Mouse (Mus musculus) embryonic facial prominence, embryonic 14.5 days (tissue): ENCODE data around the gene Lingo3. TPM values are rescaled to one million over a fixed set of nuclear protein-coding genes. Genes with fewer than 3 reads are reported as not detected.

ENCODE experiments used
- ATAC-seq: fragments of 200-750 bp; cut with Nextera tagmentation; 2 replicates; pipeline ENCODE4 v1.8.0; 2017; ENCODE audit warnings: low read depth, moderate number of reproducible peaks, moderate TSS enrichment
- DNase-seq: peaks from one replicate; pipeline ENCODE4 v3.0.0-alpha.2; 2015; ENCODE audit warnings: low spot score
- H3K27ac ChIP-seq: fragments of 300-500 bp; sonication (generic); replicated peaks from 2 replicates; pipeline ENCODE4 v1.5.1; 2014; ENCODE audit warnings: low read depth, mild to moderate bottlenecking, low read length, moderate library complexity
- H3K27me3 ChIP-seq: fragments of 300-500 bp; sonication (generic); replicated peaks from 2 replicates; pipeline ENCODE4 v1.6.1; 2014; ENCODE audit warnings: low read length; ENCODE audit not compliant: control insufficient read depth, insufficient read depth
- H3K36me3 ChIP-seq: fragments of 300-500 bp; sonication (generic); 2 replicates; pipeline ENCODE4 v1.6.1; 2014; ENCODE audit warnings: low read length, mixed read lengths; ENCODE audit not compliant: control insufficient read depth, insufficient read depth
- H3K4me1 ChIP-seq: fragments of 300-500 bp; sonication (generic); 2 replicates; pipeline ENCODE4 v1.6.1; 2014; ENCODE audit warnings: antibody characterized with exemption, low read length; ENCODE audit not compliant: control insufficient read depth, insufficient read depth
- H3K4me2 ChIP-seq: fragments of 300-500 bp; sonication (generic); 2 replicates; pipeline ENCODE4 v1.6.1; 2014; ENCODE audit warnings: low read depth, mild to moderate bottlenecking, low read length, moderate library complexity, mixed read lengths
- H3K4me3 ChIP-seq: fragments of 300-500 bp; sonication (generic); 2 replicates; pipeline ENCODE4 v1.5.1; 2014; ENCODE audit warnings: low read depth, mild to moderate bottlenecking, low read length
- H3K9ac ChIP-seq: fragments of 300-500 bp; sonication (generic); 2 replicates; pipeline ENCODE4 v1.6.1; 2014; ENCODE audit warnings: low read depth, mild to moderate bottlenecking, low read length, moderate library complexity, mixed read lengths
- H3K9me3 ChIP-seq: fragments of 300-500 bp; sonication (generic); 2 replicates; pipeline ENCODE4 v1.6.1; 2016; ENCODE audit warnings: low read length; ENCODE audit not compliant: control insufficient read depth
- WGBS: fragments of 180-500 bp; shearing (Covaris S2); extraction: QIAGEN DNeasy Blood & Tissue Kit; methylation state at CpG from one replicate; pipeline ENCODE4 v1.1.7; 2014; 5-methylcytosine and 5-hydroxymethylcytosine counted together
- microRNA counts: library from miRNA; unstranded; fragments of <30 nt; microRNA quantifications from one replicate; lab custom pipeline; 2017
- microRNA-seq: library from miRNA; unstranded; fragments of <30 nt; microRNA quantifications from one replicate; pipeline ENCODE4, GENCODE M21; 2016; ENCODE audit warnings: borderline number of aligned reads
- polyA plus RNA-seq: library from polyadenylated mRNA; unstranded; fragments of >200 nt; fragmentation: Nextera tagmentation; extraction: Ambion mirVana; gene quantifications from 2 replicates; pipeline ENCODE4 v1.2.1, GENCODE M21; 2014

Lingo3 gene
- polyA plus RNA-seq, 1 experiment from 2014 or later, result 1.2 TPM

DNA sequence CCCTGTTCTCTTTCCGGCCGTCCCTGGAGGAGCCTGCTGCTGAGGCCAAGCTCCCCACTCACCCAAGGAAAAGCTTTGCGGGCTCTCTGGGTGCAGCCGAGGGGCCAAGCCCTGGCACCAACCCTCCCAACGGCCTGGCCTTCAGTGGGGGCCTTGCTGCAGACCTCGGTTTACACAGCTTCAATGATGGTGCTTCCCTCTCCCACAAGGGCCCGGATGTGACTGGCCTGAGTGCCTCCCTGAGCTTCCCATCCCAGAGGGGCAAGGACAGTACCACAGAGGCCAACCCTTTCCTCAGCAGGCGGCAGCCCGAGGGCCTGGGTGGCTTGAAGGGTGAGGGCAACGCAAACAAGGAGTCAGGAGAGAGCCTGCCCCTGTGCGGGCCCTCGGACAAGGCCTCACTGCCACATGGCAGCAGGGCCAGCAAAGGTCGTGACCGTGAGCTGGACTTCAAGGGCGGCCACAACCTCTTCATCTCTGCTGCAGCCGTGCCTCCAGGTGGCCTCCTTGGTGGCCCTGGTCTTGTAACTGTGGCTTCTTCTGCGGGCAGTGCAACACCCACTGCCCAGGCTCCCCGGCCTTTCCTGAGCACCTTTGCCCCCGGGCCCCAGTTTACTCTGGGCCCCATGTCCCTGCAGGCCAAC is 53.0 kb downstream of the Lingo3 start:
- Histone ChIP-seq H3K4me1 (no peaks in the 10 kb centered on the region), H3K27ac (no peak overlapping the region), H3K27me3 (no peaks in the 10 kb centered on the region), H3K4me2 (no peak overlapping the region), H3K9me3 (no peaks in the 10 kb centered on the region), H3K36me3 (peaks cover 99% of the 10 kb centered on the region), H3K4me3 (no peak overlapping the region), H3K9ac (no peak overlapping the region)
- ATAC-seq (no peak), DNase-seq (no peak)
- WGBS, result 87% methylated on average over 12 of the region's 19 CpGs

DNA sequence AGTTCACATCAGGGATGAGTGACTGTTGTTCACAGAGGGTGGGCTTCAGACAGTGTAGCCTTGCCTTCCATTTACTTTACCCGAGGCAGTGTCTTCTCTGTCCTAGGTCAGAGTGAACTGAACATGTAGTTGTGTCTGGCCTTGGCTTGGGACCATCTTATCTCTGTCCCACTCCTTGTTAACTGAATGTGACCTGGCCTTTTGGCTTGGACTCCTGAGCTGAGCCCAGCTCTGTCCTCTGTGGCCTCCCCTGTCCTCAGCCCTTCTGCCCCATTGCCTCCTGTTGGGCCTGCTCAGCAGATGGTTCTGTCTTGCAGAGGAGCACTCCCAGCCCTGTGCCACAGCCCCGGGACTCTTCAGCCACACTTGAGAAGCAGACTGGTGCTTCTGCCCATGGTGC is 56.3 kb downstream of the Lingo3 start:
- DNase-seq (no peak), ATAC-seq (no peak)
- WGBS, result 85% methylated on average over 2 of the region's 2 CpGs

DNA sequence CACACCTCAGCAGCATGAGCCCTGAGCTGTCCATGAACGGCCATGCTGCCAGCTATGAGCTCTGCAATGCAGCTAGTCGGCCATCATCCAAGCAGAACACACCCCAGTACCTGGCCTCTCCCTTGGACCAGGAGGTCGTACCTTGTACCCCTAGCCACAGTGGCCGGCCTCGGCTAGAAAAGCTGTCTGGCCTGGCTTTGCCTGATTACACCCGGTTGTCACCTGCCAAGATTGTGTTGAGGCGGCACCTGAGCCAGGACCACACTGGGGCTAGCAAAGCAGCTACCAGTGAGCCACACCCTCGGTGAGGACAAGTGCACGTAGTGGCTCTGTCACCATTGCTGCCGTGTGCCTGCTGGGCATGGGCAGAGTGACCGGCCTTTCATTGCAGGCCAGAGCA is 57.9 kb downstream of the Lingo3 start:
- WGBS, result 95% methylated on average over 11 of the region's 11 CpGs
- no peaks in the 10 kb centered on the region for H3K4me1 ChIP-seq

More for the DNA sequence above, 56.3 kb downstream of the Lingo3 start:
- H3K4me2 ChIP-seq, result no peak overlapping the region
- H3K36me3 ChIP-seq, result peaks cover 99% of the 10 kb centered on the region
- H3K27me3 ChIP-seq, result no peaks in the 10 kb centered on the region
- no peaks in the 10 kb centered on the region for H3K9me3 ChIP-seq
- no peak overlapping the region for H3K4me3 ChIP-seq
- H3K4me1 ChIP-seq, result no peaks in the 10 kb centered on the region
- H3K9ac ChIP-seq, result no peak overlapping the region
- no peak overlapping the region for H3K27ac ChIP-seq

DNA sequence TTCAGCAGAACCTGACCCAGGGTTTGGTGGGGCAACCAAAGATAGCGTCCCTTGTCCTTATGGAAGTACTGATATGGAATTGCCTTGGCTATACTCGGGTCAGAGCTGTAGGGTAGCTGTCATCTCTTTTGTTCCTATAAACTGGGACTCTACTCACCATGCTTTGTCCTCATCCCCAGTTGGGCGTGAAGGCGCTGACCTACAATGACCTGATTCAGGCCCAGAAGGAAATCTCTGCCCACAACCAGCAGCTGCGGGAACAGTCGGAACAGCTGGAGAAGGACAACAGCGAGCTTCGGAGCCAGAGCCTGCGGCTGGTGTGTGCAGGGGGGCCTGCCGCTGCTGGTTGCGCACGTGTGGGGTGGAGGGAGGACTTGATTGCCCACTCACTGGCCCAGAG is 59.0 kb downstream of the Lingo3 start:
- 85% methylated on average over 12 of the region's 12 CpGs for WGBS
- Histone ChIP-seq H3K4me3 (no peak overlapping the region), H3K27me3 (no peaks in the 10 kb centered on the region), H3K4me1 (no peaks in the 10 kb centered on the region), H3K4me2 (no peak overlapping the region), H3K9me3 (no peaks in the 10 kb centered on the region), H3K36me3 (peaks cover 99% of the 10 kb centered on the region), H3K9ac (no peak overlapping the region), H3K27ac (no peak overlapping the region)
- DNase-seq, result no peak
- ATAC-seq, result no peak

More for the DNA sequence above, 57.9 kb downstream of the Lingo3 start:
- DNase-seq (no peak), ATAC-seq (no peak)
- Histone ChIP-seq H3K9ac (no peak overlapping the region), H3K4me3 (no peak overlapping the region), H3K27ac (no peak overlapping the region), H3K36me3 (peaks cover 99% of the 10 kb centered on the region), H3K4me2 (no peak overlapping the region), H3K27me3 (no peaks in the 10 kb centered on the region), H3K9me3 (no peaks in the 10 kb centered on the region)

DNA sequence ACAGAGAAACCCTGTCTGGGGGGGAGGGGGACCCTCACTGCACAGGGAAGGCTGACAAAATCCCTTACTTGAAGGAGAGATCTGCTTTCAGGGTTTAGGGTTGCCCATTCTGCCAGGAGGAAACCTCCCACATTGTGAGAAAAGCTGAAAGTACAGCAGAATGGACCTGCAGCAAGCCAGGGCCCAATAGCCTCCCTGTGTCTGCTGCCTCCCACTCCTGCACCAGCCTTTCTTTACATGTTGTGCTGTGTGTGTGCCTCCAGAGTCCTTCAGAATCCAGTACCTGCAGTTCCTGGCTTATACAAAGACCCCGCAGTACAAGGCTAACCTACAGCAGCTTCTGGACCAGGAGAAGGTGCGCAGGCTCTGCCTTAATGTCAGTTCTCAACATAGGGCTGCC is 59.5 kb downstream of the Lingo3 start:
- 100% methylated on average over 2 of the region's 2 CpGs for WGBS
- DNase-seq (no peak), ATAC-seq (no peak)
- Histone ChIP-seq H3K27me3 (no peaks in the 10 kb centered on the region), H3K4me3 (no peak overlapping the region), H3K36me3 (peaks cover 100% of the 10 kb centered on the region), H3K9me3 (no peaks in the 10 kb centered on the region), H3K27ac (no peak overlapping the region), H3K4me1 (no peaks in the 10 kb centered on the region), H3K4me2 (no peak overlapping the region), H3K9ac (no peak overlapping the region)

MicroRNAs encoded within 50 kb of the gene (microRNA counts, 519-probe panel; counts per million panel counts)
- 19.3 counts per million for microRNA mmu-miR-1982 (lab: Ali Mortazavi, UCI)

Small RNAs within 50 kb of the gene (microRNA-seq; reads per million reads assigned to microRNA genes)
- 3.8 reads per million, percentile 18 among the genes with 10 or more reads in this experiment for gene Mir1982

Other genes starting within 250 kb of the Lingo3 start
- gene Scamp4, start 241.2 kb downstream of the Lingo3 start, polyA plus RNA-seq, result 84.6 and 96.3 TPM in 2 replicates
- gene Adat3, start 241.2 kb downstream of the Lingo3 start, polyA plus RNA-seq, result 6.1 and 6.2 TPM in 2 replicates
- gene Gm49322, start 238.0 kb downstream of the Lingo3 start, polyA plus RNA-seq, result 1.9 and 2.5 TPM in 2 replicates
- gene Csnk1g2, start 221.2 kb downstream of the Lingo3 start, polyA plus RNA-seq, result 104 and 125 TPM in 2 replicates
- 71.6 and 81.2 TPM in 2 replicates for gene Btbd2, start 187.0 kb downstream of the Lingo3 start, polyA plus RNA-seq
- 84.6 and 86.7 TPM in 2 replicates for gene Mknk2, start 165.9 kb downstream of the Lingo3 start, polyA plus RNA-seq
- gene Mob3a, start 142.1 kb downstream of the Lingo3 start, polyA plus RNA-seq, result 31.2 and 37.0 TPM in 2 replicates
- 10.3 and 14.4 TPM in 2 replicates for gene Izumo4, start 141.9 kb downstream of the Lingo3 start, polyA plus RNA-seq
- 67.6 and 75.8 TPM in 2 replicates for gene Ap3d1, start 101.8 kb downstream of the Lingo3 start, polyA plus RNA-seq
- gene Dot1l, start 88.8 kb downstream of the Lingo3 start, polyA plus RNA-seq, result 20.7 and 21.5 TPM in 2 replicates
- 69.6 TPM in 2 replicates for gene Sf3a2, start 45.8 kb downstream of the Lingo3 start, polyA plus RNA-seq
- gene Plekhj1, start 45.4 kb downstream of the Lingo3 start, polyA plus RNA-seq, result 102 and 111 TPM in 2 replicates
- gene Amh, start 38.8 kb downstream of the Lingo3 start, polyA plus RNA-seq, result 0.13 TPM in 1 of 2 replicates, not detected in the other
- gene Jsrp1, start 30.5 kb downstream of the Lingo3 start, polyA plus RNA-seq, result 13.0 and 20.3 TPM in 2 replicates
- gene Oaz1, start 17.4 kb downstream of the Lingo3 start, polyA plus RNA-seq, result 1,606 and 1,697 TPM in 2 replicates
- gene Lsm7, start 11.2 kb upstream of the Lingo3 start, polyA plus RNA-seq, result 303 and 331 TPM in 2 replicates
- 37.6 and 40.8 TPM in 2 replicates for gene Sppl2b, start 11.2 kb upstream of the Lingo3 start, polyA plus RNA-seq
- 0.06 and 0.08 TPM in 2 replicates for gene Tmprss9, start 27.8 kb upstream of the Lingo3 start, polyA plus RNA-seq
- 325 and 348 TPM in 2 replicates for gene Timm13, start 56.9 kb upstream of the Lingo3 start, polyA plus RNA-seq
- 21.6 and 22.9 TPM in 2 replicates for gene Lmnb2, start 74.2 kb upstream of the Lingo3 start, polyA plus RNA-seq
- gene Gadd45b, start 86.0 kb upstream of the Lingo3 start, polyA plus RNA-seq, result 35.5 and 39.9 TPM in 2 replicates
- 5.9 and 8.7 TPM in 2 replicates for gene Gng7, start 170.9 kb upstream of the Lingo3 start, polyA plus RNA-seq
- 0.95 and 1.1 TPM in 2 replicates for gene Diras1, start 181.6 kb upstream of the Lingo3 start, polyA plus RNA-seq
- gene Slc39a3, start 193.4 kb upstream of the Lingo3 start, polyA plus RNA-seq, result 11.9 and 15.4 TPM in 2 replicates
- 163 and 179 TPM in 2 replicates for gene Sgta, start 216.1 kb upstream of the Lingo3 start, polyA plus RNA-seq
- 61.7 and 62.9 TPM in 2 replicates for gene Thop1, start 226.0 kb upstream of the Lingo3 start, polyA plus RNA-seq